Mouse (Mus musculus) CH12.LX (cell line): ENCODE results near the gene Dis3l. TPM values are rescaled to one million over a fixed set of nuclear protein-coding genes. Genes with fewer than 3 reads are reported as not detected.

Experiments
- DNase-seq: peaks from one replicate; pipeline ENCODE4 v3.0.0-alpha.2; 2013; ENCODE audit errors: extremely low read depth
- H3K27ac ChIP-seq: 2 replicates; pipeline ENCODE4 v1.5.1; 2012; ENCODE audit warnings: low read depth, mild to moderate bottlenecking, control low read depth, moderate library complexity; ENCODE audit not compliant: insufficient read depth
- H3K27me3 ChIP-seq: replicated peaks from 2 replicates; pipeline ENCODE3; 2012; ENCODE audit warnings: inconsistent platforms
- H3K36me3 ChIP-seq, 2 experiments: replicated peaks in 1 of 2; 2 replicates each; pipeline versions ENCODE3 to v1.6.1; 2012; ENCODE audit warnings: inconsistent platforms in 1 of 2, low read length in 1 of 2, mild to moderate bottlenecking in 1 of 2, mixed read lengths in 1 of 2, moderate library complexity in 1 of 2; ENCODE audit not compliant: control insufficient read depth in 1 of 2, insufficient read depth in 1 of 2
- H3K4me1 ChIP-seq, 2 experiments: 2 replicates each; pipeline ENCODE4 v1.6.1; 2012; ENCODE audit warnings: inconsistent platforms in 1 of 2, moderate library complexity in 1 of 2; ENCODE audit not compliant: insufficient read depth in 2 of 2, control insufficient read depth in 1 of 2
- H3K4me2 ChIP-seq: 2 replicates; pipeline ENCODE4 v1.6.1; 2012; ENCODE audit warnings: low read depth, mild to moderate bottlenecking, control low read depth; ENCODE audit not compliant: poor library complexity, insufficient read depth, severe bottlenecking
- H3K4me3 ChIP-seq, 3 experiments: fragments of 150-350 bp in 1 of 3; sonication (generic) in 1 of 3; replicated peaks in 1 of 3; 2 replicates each; pipeline versions ENCODE3 to v1.5.1; 2011 to 2012; ENCODE audit warnings: low read depth in 2 of 3, low read length in 2 of 3, mild to moderate bottlenecking in 2 of 3, moderate library complexity in 2 of 3, control low read depth in 1 of 3, improper control_type of control experiment in 1 of 3, inconsistent platforms in 1 of 3, mixed read lengths in 1 of 3; ENCODE audit not compliant: poor library complexity in 1 of 3
- H3K79me2 ChIP-seq: replicated peaks from 2 replicates; pipeline ENCODE4 v1.6.1; 2012; ENCODE audit warnings: mild to moderate bottlenecking, moderate library complexity; ENCODE audit not compliant: control insufficient read depth, poor library complexity, insufficient read depth, severe bottlenecking; ENCODE audit errors: extremely low read depth
- H3K9ac ChIP-seq: 2 replicates; pipeline ENCODE4 v1.6.1; 2012; ENCODE audit warnings: low read depth, mild to moderate bottlenecking, control low read depth, moderate library complexity; ENCODE audit not compliant: insufficient read depth
- H3K9me3 ChIP-seq: replicated peaks from 2 replicates; pipeline ENCODE3; 2012; ENCODE audit warnings: low read length, inconsistent platforms, mixed read lengths
- BHLHE40 ChIP-seq: IDR thresholded peaks from 2 replicates; pipeline ENCODE4 v1.6.1; 2011; ENCODE audit warnings: mild to moderate bottlenecking, low read depth, low read length, improper control_type of control experiment
- CHD1 ChIP-seq: IDR thresholded peaks from 2 replicates; pipeline ENCODE4 v1.6.1; 2012; ENCODE audit warnings: low read depth, low read length, improper control_type of control experiment, inconsistent platforms
- CHD2 ChIP-seq: IDR thresholded peaks from 2 replicates; pipeline ENCODE4 v1.6.1; 2011; ENCODE audit warnings: low read length, improper control_type of control experiment
- CTCF ChIP-seq, 2 experiments: IDR thresholded peaks in 1 of 2; conservative IDR thresholded peaks in 1 of 2; 2 replicates each; pipeline ENCODE4 v1.5.1; 2011 to 2012; ENCODE audit warnings: low read depth in 2 of 2, low read length in 2 of 2, improper control_type of control experiment in 1 of 2, inconsistent platforms in 1 of 2, mild to moderate bottlenecking in 1 of 2, moderate library complexity in 1 of 2
- E2F4 ChIP-seq: IDR thresholded peaks from 2 replicates; pipeline ENCODE4 v1.6.1; 2011; ENCODE audit warnings: low read depth, low read length, improper control_type of control experiment; ENCODE audit not compliant: insufficient replicate concordance
- EP300 ChIP-seq: IDR thresholded peaks from 2 replicates; pipeline ENCODE4 v1.6.1; 2011; ENCODE audit warnings: low read length, improper control_type of control experiment
- HCFC1 ChIP-seq: IDR thresholded peaks from 2 replicates; pipeline ENCODE4 v1.6.1; 2012; ENCODE audit warnings: low read depth, mild to moderate bottlenecking, inconsistent platforms, low read length, improper control_type of control experiment
- JUN ChIP-seq: IDR thresholded peaks from 2 replicates; pipeline ENCODE4 v1.6.1; 2011; ENCODE audit warnings: low read depth, mild to moderate bottlenecking, low read length, improper control_type of control experiment, moderate library complexity; ENCODE audit not compliant: insufficient read depth
- JUND ChIP-seq: conservative IDR thresholded peaks from 2 replicates; pipeline ENCODE4 v1.6.1; 2011; ENCODE audit warnings: low read depth, low read length, improper control_type of control experiment
- KAT2A ChIP-seq: IDR thresholded peaks from 2 replicates; pipeline ENCODE4 v1.6.1; 2012; ENCODE audit warnings: low read length, improper control_type of control experiment, inconsistent platforms; ENCODE audit not compliant: insufficient replicate concordance
- MAX ChIP-seq: IDR thresholded peaks from 2 replicates; pipeline ENCODE4 v1.6.1; 2011; ENCODE audit warnings: low read length, improper control_type of control experiment
- MAZ ChIP-seq: IDR thresholded peaks from 2 replicates; pipeline ENCODE4 v1.6.1; 2012; ENCODE audit warnings: low read depth, mild to moderate bottlenecking, inconsistent platforms, low read length, improper control_type of control experiment, moderate library complexity
- MEF2A ChIP-seq: IDR thresholded peaks from 2 replicates; pipeline ENCODE4 v1.6.1; 2014; ENCODE audit warnings: low read depth, mild to moderate bottlenecking, inconsistent platforms, low read length, improper control_type of control experiment, borderline replicate concordance
- NELFE ChIP-seq: IDR thresholded peaks from 2 replicates; pipeline ENCODE4 v1.6.1; 2011; ENCODE audit warnings: low read depth, low read length, improper control_type of control experiment
- POLR2A ChIP-seq: IDR thresholded peaks from 2 replicates; pipeline ENCODE4 v1.6.1; 2011; ENCODE audit warnings: low read depth, mild to moderate bottlenecking, improper control_type of control experiment, low read length
- POLR2AphosphoS2 ChIP-seq: IDR thresholded peaks from 2 replicates; pipeline ENCODE4 v1.6.1; 2011; ENCODE audit warnings: low read depth, low read length, improper control_type of control experiment
- RAD21 ChIP-seq: IDR thresholded peaks from 2 replicates; pipeline ENCODE4 v1.6.1; 2011; ENCODE audit warnings: low read depth, mild to moderate bottlenecking, low read length, improper control_type of control experiment, moderate library complexity
- RCOR1 ChIP-seq: conservative IDR thresholded peaks from 2 replicates; pipeline ENCODE4 v1.6.1; 2012; ENCODE audit warnings: low read depth, mild to moderate bottlenecking, inconsistent platforms, low read length, improper control_type of control experiment
- SIN3A ChIP-seq: IDR thresholded peaks from 2 replicates; pipeline ENCODE4 v1.6.1; 2012; ENCODE audit warnings: low read length, improper control_type of control experiment, inconsistent platforms
- SMC3 ChIP-seq: IDR thresholded peaks from 2 replicates; pipeline ENCODE4 v1.6.1; 2011; ENCODE audit warnings: low read depth, low read length, improper control_type of control experiment
- TBP ChIP-seq: conservative IDR thresholded peaks from 2 replicates; pipeline ENCODE4 v1.6.1; 2011; ENCODE audit warnings: low read depth, low read length, improper control_type of control experiment
- UBTF ChIP-seq: IDR thresholded peaks from 2 replicates; pipeline ENCODE4 v1.6.1; 2012; ENCODE audit warnings: low read depth, mild to moderate bottlenecking, inconsistent platforms, low read length, improper control_type of control experiment, moderate library complexity
- USF1 ChIP-seq: IDR thresholded peaks from 2 replicates; pipeline ENCODE4 v1.6.1; 2014; ENCODE audit warnings: low read depth, mild to moderate bottlenecking, inconsistent platforms, low read length, improper control_type of control experiment
- USF2 ChIP-seq: conservative IDR thresholded peaks from 2 replicates; pipeline ENCODE4 v1.6.1; 2011; ENCODE audit warnings: low read depth, low read length, improper control_type of control experiment
- ZC3H11A ChIP-seq: IDR thresholded peaks from 2 replicates; pipeline ENCODE4 v1.6.1; 2012; ENCODE audit warnings: low read depth, mild to moderate bottlenecking, inconsistent platforms, low read length, improper control_type of control experiment
- ZMIZ1 ChIP-seq: IDR thresholded peaks from 2 replicates; pipeline ENCODE4 v1.6.1; 2012; ENCODE audit warnings: low read depth, mild to moderate bottlenecking, inconsistent platforms, low read length, improper control_type of control experiment
- ZNF384 ChIP-seq: IDR thresholded peaks from 2 replicates; pipeline ENCODE4 v1.6.1; 2012; ENCODE audit warnings: low read depth, low read length, improper control_type of control experiment, inconsistent platforms
- dilution Hi-C: fragments of 300-500 bp; cut with MboI; formaldehyde crosslinking; loops from 2 replicates; pipeline ENCODE4 v1.14.3; 2020; ENCODE audit warnings: low sequenced_read_pairs; ENCODE audit not compliant: extremely low pct_unique_long_range_greater_than_20kb, extremely low pct_ligation_motif_present
- in situ Hi-C: fragments of 300-500 bp; cut with MboI; formaldehyde crosslinking; loops from 3 replicates; pipeline ENCODE4 v1.14.3; 2019; ENCODE audit warnings: low sequenced_read_pairs, low pct_ligation_motif_present, low pct_unique_long_range_greater_than_20kb, mixed read lengths
- polyA plus RNA-seq: library from polyadenylated mRNA; unstranded; fragments of >175 nt; gene quantifications from 2 replicates; pipeline ENCODE4 v1.2.1, GENCODE M21; 2012; ENCODE audit warnings: low read depth; ENCODE audit not compliant: insufficient read length
- total RNA-seq, 2 experiments: library from RNA; depleted of rRNA; stranded (reverse); fragments of 300-350 nt in 1 of 2; fragments of >200 nt in 1 of 2; gene quantifications; 2 replicates each; pipeline ENCODE4 v1.2.3; 2012 to 2014

Gene Dis3l
- total and polyA plus RNA-seq, 3 experiments: 6.6 to 9.6 (median 8.8) TPM

DNA sequence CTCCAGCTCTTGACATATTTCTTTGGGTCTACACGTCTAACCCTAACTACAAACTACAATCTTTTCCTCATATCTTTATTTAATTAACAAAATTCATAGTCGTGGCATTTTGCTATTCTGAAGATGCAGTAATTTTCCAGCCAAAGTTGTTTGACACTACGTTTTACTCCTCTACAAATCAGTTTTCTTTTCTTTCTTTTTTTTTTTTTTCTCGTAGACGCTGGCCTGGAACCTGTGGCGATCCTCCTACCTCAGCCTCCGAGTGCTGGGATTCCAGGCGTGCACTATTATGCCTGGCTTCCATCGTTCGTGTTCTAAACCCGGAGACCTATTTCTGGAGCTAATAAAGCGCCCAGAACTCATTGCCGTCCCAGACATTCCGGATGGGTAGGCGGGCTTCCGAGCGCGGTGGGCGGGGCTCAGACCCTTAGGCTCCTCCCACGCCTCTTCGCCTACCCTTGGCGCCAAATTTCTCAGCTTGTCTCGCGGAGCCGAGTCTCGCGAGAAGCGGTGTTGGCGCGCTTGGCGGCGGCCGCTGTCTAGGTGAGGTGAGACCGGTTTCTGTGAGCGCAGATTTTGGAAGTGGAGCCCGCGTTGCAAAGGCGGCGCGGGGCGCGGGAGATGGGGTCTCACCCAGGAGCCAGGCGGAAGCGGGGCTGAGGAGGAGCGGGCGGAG lies 59.8 kb downstream of the Dis3l start, which contains the start of gene Tipin (continued):
- TF ChIP-seq E2F4 (peak; percentile 98), JUND (no peak), UBTF (0 out of 2 replicates have a peak, but pooled peaks have one; percentile 37)

DNA sequence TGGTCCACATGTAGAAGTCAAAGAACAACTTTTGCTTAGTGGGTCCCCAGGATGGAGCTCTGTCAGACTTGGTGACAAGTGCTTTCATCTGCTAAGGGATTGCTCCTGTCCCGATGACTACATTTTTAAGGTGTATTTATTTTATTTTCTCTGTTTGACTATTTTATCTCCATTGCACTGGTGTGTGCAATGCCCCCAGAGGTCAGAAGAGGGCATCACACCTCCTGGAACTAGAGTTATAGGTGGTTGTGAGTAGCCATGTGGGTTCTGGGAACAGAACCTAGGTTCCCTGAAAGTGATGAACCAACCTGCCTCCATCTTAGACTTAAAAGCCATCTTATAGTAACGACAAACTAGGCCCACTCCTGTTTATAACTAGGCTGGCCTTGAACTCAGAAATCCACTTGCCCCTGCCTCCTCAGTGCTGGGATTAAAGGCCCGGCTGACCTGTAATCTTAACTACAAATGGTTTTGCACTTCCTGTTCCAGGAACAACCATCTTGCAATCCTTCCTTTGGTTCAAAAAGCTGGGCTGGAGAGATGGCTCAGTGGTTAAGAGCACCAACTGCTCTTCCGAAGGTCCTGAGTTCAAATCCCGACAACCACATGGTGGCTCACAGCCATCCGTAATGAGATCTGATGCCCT lies 62.3 kb downstream of the Dis3l start:
- TF ChIP-seq USF2 (no peak), ZNF384 (no peak), NELFE (no peak), POLR2AphosphoS2 (no peak), MAX (no peak), MAZ (no peak), SIN3A (no peak), HCFC1 (no peak), BHLHE40 (no peak), USF1 (no peak), JUN (no peak), ZC3H11A (no peak), TBP (no peak), KAT2A (no peak)
- peaks cover 0 to under 1% of the 10 kb centered on the region in 2 experiments for H3K36me3 ChIP-seq
- dilution Hi-C loops: no loop called here

DNA sequence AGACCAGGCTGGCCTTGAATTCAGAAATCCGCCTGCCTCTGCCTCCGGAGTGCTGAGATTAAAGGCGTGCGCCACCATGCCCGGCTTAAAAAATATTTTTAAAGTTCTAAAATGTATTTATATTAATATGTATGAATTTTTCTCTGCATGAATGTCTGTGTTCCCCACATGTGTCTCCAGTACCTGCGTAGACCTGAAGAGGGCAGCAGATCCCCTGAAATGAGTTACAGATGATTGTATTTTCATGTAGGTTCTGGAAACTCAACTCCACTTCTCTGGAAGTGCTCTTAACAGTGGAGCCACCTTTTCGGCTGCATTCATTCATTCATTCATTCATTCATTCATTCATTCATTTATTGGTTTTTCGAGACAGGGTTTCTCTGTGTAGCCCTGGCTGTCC lies 63.4 kb downstream of the Dis3l start:
- H3K4me2 ChIP-seq: no peak overlapping the region
- peak; percentile 79 for DNase-seq
- H3K4me1 ChIP-seq: no peaks in the 10 kb centered on the region
- H3K9ac ChIP-seq: no peak overlapping the region
- H3K9me3 ChIP-seq: no peaks in the 10 kb centered on the region
- no peak overlapping the region for H3K4me3 ChIP-seq
- H3K27ac ChIP-seq: no peak overlapping the region
- dilution Hi-C loops: no loop called here
- no peaks in the 10 kb centered on the region for H3K36me3 ChIP-seq
- H3K79me2 ChIP-seq: peaks cover 12% of the 10 kb centered on the region
- H3K27me3 ChIP-seq: no peaks in the 10 kb centered on the region
- in situ Hi-C loops: no loop called here
- TF ChIP-seq MAZ: no peak
- TF ChIP-seq ZNF384: no peak
- no peak for TF ChIP-seq MEF2A
- no peak for TF ChIP-seq E2F4
- TF ChIP-seq RCOR1: no peak
- TF ChIP-seq SMC3: peak; percentile 41
- TF ChIP-seq POLR2AphosphoS2: no peak
- no peak for TF ChIP-seq CHD1
- no peak for TF ChIP-seq ZMIZ1
- TF ChIP-seq TBP: no peak
- peak; percentile 80 for TF ChIP-seq RAD21
- no peak for TF ChIP-seq USF2
- 0 out of 2 replicates have a peak, but pooled peaks have one; percentile 12 for TF ChIP-seq MAX
- peak; percentile 66 to 83 for TF ChIP-seq CTCF (conservative IDR thresholded peaks at IDR 0.05 in 1 of 2, IDR thresholded peaks at IDR 0.05 in 1 of 2; ENCODE audit: low read depth in 2 of 2, low read length in 2 of 2)
- TF ChIP-seq JUND: no peak; the same call in 1 of the 2 replicates
- no peak for TF ChIP-seq EP300
- TF ChIP-seq SIN3A: no peak
- TF ChIP-seq POLR2A: no peak
- TF ChIP-seq CHD2: no peak
- no peak for TF ChIP-seq ZC3H11A
- TF ChIP-seq UBTF: no peak

More for the DNA sequence above, 62.3 kb downstream of the Dis3l start:
- Histone ChIP-seq H3K27ac (no peak overlapping the region), H3K4me3 (no peak overlapping the region), H3K9me3 (no peaks in the 10 kb centered on the region), H3K27me3 (no peaks in the 10 kb centered on the region), H3K4me2 (no peak overlapping the region), H3K9ac (no peak overlapping the region), H3K4me1 (peaks cover 0 to under 1% of the 10 kb centered on the region in 2 experiments; a peak in 1 of 4 replicates), H3K79me2 (peaks cover 23% of the 10 kb centered on the region)
- in situ Hi-C loops: no loop called here
- DNase-seq: no peak
